Mouse (Mus musculus): ENCODE measurements around the gene Oxct1.

Oxct1 gene

GRCm38 (mm10) chr15:4028411-4028700, 2.2 kb downstream of the Oxct1 start:
- no peak for DNase-seq (ENCODE audit: extremely low spot score)

GRCm38 (mm10) chr15:4028960-4029359, 2.8 kb downstream of the Oxct1 start:
- no peak for DNase-seq (ENCODE audit: extremely low spot score)

DNA sequence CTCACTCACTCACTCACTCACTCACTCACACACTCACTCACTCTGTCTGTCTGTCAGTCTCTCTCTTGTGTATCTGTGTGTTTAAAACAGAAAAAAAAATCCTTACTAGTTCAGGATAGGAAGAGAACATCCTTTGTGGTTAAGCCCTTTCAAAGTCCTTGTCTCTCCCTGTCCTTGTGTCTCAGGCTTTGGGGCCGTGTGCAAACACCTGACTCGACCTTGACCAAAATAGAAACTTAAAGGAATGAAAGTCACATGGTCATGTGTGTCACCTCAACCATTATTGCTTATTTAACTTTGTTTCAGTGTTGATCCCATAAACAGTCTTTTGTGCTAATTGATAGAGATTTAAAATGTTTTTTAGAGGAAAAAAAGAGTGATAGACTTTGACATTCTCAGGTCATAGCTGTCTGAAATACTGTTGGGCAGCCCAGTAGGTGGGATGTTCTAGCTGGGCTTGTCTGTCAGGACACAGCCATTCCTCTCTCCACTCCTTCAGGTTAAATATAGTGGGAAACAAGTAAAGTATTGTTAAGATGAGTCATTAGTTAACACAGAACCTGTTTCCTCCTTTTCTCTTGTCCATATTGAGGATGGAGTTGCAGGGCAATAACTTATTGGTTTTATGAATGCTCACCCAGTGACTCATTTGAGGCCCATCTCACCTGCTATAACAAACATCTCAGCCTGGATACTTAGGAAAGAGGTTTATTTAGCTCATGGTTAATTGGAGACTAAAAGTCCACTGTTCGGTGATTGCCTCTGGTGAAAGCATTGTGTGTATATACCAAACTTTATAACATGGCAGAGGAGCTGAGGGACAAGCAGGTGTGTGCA, 7.2 kb downstream of the Oxct1 start:
- no peak for DNase-seq (ENCODE audit: extremely low spot score)

GRCm38 (mm10) chr15:4042423-4042822, 16.2 kb downstream of the Oxct1 start:
- no peak for DNase-seq (ENCODE audit: extremely low spot score)

DNA sequence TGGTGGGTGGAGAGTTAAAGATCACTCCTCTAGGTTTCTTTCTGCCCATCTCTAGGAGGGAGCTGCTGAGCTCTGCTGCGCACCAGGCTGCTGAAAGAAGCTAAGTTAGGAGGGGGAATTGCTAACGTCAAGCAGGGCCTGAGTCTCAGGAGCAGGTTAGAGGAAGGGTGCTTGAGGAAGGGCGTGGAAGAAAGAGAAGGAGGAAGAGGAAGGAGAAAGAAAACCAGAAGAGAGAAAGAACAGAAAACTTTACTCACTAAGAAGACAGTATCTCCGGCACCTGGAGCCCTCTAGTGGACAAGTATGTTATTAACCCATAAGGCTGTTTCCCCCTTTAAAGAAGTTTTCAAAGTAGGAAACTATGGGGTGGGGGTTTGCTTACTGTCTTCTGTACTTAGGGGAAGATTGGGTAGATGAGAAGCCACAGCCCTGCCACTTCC, 16.9 kb downstream of the Oxct1 start:
- peak; percentile 35 for DNase-seq (ENCODE audit: extremely low spot score)

DNA sequence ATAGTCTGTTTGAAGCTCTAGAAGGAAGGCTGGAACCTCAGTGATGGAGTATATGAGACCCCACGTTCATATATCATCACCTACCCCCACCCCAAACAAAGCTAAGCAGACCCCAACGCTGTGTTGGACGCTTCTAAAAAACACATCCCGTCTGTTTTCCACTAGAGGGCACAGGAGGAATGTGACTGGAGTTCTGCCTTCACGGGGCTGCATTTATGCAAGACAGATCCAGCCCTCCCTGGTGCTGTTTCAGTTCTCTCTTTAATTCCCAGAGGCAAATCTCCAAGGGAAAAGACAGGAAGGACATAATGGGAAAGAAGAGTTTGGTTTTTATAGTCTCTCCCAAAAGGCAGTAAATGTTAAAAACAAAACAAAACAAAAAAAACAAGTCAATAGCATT, 30.4 kb downstream of the Oxct1 start:
- peak; percentile 15 for DNase-seq (ENCODE audit: extremely low spot score)

DNA sequence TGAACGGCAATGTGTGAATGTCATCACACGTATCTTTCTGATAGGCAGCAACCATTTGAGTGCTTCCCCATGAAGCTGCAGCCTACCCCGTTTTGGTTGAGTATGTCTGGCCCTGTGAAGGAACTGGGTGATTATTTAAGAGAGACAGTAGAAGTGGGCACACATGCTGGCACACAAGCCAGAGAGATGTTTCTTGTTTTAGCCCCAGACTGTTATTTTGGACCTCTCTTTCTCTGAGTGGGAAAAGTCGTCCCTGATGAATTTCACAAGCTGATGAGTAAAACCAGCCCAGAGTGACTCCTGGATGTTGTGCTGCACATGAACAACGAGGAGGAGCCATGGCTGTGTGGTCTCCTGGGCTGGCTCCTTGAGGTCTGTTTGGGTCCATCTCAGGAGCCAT, 37.4 kb downstream of the Oxct1 start:
- DNase-seq (ENCODE audit: extremely low spot score) = no peak

DNA sequence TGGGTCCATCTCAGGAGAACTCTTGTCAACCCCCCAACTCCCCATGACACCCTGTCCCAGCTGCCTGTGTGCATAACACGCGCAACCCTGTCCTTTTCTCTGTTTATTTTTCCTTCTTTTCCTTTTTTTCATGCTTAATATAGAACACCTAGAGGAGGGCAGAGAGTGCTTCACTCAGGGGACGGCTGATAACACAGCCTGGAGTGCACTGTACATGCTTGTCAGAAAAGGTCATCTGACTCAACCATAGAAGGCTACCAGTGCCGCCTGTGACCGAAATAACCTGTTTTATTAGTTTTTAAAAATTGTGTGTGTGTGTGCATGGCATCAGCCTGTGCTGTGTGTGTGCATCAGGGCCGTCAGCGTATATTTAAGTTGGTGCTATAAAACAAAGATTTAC, 37.8 kb downstream of the Oxct1 start:
- DNase-seq (ENCODE audit: extremely low spot score) = no peak

DNA sequence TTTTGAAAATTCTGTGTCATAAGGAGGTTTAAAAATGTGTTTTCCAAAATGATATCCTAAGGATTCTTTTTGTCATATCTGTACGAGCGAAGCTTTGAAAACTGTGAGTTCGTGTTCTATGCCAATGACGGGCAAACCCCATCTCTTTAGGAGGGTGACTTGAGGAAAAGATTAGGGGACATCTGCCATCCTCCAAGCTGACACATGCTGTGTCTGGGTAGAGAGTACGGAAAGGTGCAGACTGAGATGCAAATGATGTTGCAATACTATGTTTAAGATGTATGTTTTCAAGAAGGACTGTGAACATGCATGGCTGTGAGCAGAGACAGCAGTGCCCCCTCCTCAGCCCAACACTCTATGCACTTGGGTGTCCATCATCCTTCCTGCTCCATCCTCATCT, 38.5 kb downstream of the Oxct1 start:
- no peak for DNase-seq (ENCODE audit: extremely low spot score)

- no peak for DNase-seq (ENCODE audit: extremely low spot score)
Observed at GRCm38 (mm10) chr15:4067273-4067990, 41.2 kb downstream of the Oxct1 start.

DNA sequence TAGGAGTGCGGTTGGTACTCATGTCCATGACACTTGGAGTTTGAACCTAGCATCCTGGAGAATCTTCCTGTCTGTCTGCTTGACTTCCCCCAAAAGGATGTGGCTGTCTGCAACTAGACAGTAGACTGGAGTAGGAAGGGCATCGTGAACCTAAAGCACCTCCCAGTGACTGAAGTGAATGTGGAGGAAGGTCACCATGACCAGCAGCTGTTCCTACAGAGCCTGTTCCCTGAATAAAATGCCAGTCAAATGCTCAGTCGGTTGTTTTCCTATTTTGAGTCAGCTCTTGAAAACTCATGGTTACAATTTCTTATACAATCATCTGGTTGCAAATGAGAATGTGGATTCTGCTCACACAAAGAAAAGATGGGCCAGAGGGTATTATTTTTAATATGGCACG, 51.8 kb downstream of the Oxct1 start:
- DNase-seq (ENCODE audit: extremely low spot score) = no peak

DNA sequence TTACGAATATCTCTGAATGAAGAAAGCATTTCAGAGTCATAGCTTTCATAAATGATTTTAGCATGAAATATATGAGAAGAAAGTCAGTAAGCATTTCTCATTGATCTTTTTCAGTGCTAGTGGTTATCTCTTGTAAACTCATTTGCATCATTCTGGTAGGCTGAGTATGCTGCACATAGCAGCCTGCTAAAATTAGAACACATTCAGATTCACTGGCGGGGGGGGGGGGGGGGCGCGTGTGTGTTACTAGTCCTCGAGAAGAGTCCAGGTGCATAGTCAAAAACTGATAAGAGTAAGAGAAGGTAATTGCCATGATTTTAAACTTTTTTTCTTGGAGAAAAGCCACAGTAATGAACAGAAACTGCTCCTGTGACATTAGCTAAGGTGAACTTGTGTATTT, 52.6 kb downstream of the Oxct1 start:
- no peak for DNase-seq (ENCODE audit: extremely low spot score)

DNA sequence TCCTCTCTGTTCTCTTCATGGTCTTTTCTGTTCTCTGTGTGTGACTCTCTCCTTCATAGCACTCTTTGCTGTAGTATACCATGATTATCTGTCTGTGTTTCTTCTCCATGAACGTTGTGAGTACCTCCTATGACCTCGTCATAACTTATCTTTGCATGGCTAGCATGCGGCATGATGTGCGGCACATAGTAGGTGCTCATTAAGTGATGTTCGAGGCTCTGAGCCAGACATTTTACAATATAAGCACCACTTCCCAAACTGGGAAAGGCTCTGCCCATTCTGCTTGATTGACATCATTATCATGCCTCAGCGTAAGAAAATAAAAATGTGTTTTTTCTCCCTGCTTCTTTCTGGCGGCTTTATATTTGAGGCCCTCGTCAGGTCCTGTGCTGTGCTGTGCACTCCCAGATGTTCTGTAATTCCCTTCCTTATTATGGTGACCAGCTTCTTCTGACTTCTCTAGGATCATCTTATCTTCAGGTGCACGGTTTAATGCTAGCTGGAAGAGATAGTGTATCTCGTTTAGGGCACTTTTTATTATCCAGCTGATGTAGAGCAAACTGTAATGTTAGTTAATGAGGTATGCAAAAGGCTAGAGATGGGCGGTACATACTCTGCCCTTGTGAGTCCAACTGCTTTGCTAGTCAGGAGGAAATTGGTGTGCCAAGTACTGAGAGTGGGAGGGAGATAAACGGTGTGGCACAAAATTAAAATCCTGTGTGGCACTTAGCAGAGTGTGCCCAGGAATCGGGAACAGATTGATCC, 53.4 kb downstream of the Oxct1 start:
- DNase-seq (ENCODE audit: extremely low spot score) = no peak

GRCm38 (mm10) chr15:4085600-4086384, 59.6 kb downstream of the Oxct1 start:
- DNase-seq (ENCODE audit: extremely low spot score) = no peak

DNA sequence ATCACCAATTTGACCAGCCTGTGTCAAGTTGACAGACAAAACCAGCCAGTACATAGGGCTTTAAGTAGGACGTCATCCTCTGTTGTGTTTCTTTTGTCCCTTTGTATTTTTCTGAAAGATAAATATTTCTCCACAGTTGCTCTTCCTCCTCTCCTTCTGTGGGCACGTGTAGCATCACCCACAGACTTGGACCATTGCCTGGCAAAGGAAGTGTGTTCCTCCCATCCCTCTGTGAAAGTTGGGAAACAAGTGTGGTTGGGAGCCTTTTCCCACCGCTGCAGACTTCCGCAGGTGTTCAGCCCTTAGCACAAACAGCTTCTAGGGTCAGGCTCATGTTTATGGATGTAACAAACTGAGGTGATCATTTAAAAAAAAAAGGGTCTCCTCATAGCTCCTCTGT, 61.3 kb downstream of the Oxct1 start:
- no peak for DNase-seq (ENCODE audit: extremely low spot score)

DNA sequence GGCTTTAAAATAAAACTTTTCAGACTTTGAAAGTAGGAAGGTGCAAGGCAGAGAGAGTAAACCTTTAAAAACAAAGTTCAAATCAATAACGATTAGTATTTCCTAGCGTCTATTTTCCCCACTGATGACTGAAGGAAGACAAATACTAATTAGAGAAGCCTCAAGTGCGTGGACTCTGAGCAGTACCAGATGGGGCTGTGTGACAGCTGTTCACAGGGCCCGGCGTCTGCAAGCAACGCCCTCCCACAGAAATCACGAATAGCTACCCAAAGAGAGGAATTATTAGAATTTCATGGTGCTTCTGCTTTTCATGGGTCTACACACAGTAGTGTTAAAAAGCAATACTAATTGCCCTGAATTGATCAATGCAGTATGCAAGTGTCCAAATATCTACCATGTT, 61.7 kb downstream of the Oxct1 start:
- no peak for DNase-seq (ENCODE audit: extremely low spot score)

- DNase-seq (ENCODE audit: extremely low spot score) = no peak
Observed at GRCm38 (mm10) chr15:4090601-4091000, 64.4 kb downstream of the Oxct1 start.

- no peak for DNase-seq (ENCODE audit: extremely low spot score)
Observed at GRCm38 (mm10) chr15:4092586-4092985, 66.4 kb downstream of the Oxct1 start.

- no peak for DNase-seq (ENCODE audit: extremely low spot score)
Observed at GRCm38 (mm10) chr15:4100341-4100921, 74.2 kb downstream of the Oxct1 start.

DNA sequence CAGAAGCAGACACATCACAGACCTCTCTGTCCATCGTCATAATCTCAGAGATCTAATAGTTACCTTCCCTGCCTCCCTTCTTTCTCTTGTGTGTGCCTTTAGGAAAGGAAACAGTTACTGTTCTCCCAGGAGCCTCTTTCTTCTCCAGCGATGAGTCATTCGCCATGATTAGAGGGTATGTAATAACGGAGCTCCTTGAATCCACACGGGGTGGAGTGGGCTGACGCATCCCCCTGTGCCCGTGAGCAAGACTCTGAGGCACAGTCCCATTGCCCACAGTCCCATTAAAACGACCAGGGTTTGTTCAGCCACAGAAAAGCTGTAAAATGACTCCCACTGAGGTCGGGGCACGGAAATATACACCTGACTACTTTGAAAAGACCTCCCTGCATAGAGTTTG, 74.8 kb downstream of the Oxct1 start:
- DNase-seq (ENCODE audit: extremely low spot score) = no peak

DNA sequence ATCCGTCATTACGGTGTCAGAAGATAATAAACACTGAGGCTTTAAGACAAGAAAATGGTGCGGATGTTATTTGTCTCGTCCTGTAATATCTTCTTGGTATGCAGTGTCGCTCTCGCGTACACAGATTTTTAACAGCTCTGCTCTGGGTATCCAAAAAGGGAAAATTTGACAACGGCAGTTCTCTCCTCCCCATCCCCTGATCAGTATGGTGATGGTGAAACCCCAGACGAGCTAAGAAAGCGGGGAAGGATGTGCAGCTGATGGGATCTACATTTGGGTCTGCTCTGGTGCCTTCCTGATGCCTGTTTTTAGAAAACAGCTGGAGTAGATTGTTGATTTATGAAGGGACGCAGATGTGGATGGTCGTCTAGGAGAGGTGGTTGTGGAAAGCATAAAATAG, 78.1 kb downstream of the Oxct1 start:
- no peak for DNase-seq (ENCODE audit: extremely low spot score)

DNA sequence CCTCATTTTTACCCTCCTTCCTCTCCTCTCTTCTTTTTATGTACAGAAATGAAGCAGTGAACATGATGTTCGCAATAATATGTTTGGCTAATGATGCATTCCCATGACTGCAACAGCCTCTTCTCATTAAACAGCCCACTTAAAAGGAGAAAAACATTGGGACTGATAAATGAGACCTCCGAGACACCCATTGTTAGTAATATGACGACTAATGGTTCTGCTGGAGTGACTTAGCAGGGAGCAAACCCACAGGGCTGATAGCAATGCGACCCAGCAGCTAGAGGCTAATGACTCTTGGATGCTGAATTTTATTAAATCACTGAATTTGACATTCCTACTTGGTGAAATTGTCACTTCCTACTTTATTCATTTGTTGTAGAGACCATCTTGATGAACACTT, 79.3 kb downstream of the Oxct1 start:
- no peak for DNase-seq (ENCODE audit: extremely low spot score)
